Mouse (Mus musculus) v-Abl transformed pro-B cells (cell line): ENCODE measurements around the gene Sigmar1.
"Not testable (repeated sequence)": the region's sequence is repeated elsewhere in the genome, so short reads cannot be mapped to it uniquely, and the experiment has no call there.

ENCODE experiments used
- in situ Hi-C, 2 experiments: fragments of 400-800 bp; cut with MboI; formaldehyde crosslinking; loops; one replicate each; pipeline ENCODE4 v1.15.1; 2025; ENCODE audit not compliant: unreplicated experiment in 2 of 2

The Sigmar1 gene

GRCm38 (mm10) chr4:41713197-41714067 is 42.5 kb downstream of the Sigmar1 start, which contains the start of gene Rpp25l:
Rpp25l (minus strand) TSS chr4:41713534.
- in situ Hi-C loops = loop anchor here (5.0 to 25.0 kb wide), 2 partner anchors 246 to 1001 kb away; partner anchors contain the start of genes Nudt2 (in 2 of the 2), Aptx (in 1 of the 2) and Dnaja1 (in 1 of the 2)

- in situ Hi-C loops = loop anchor here (5.0 to 25.0 kb wide), 2 partner anchors 245 to 1000 kb away; partner anchors contain the start of genes Nudt2 (in 2 of the 2), Aptx (in 1 of the 2) and Dnaja1 (in 1 of the 2)
Observed at GRCm38 (mm10) chr4:41712421-41713196, 43.3 kb downstream of the Sigmar1 start.

- in situ Hi-C loops = loop anchor here (5.0 to 25.0 kb wide), 2 partner anchors 245 to 1000 kb away; partner anchors contain the start of genes Nudt2 (in 2 of the 2), Aptx (in 1 of the 2) and Dnaja1 (in 1 of the 2)
Observed at GRCm38 (mm10) chr4:41711705-41712375, 44.1 kb downstream of the Sigmar1 start.

GRCm38 (mm10) chr4:41710229-41710628 is 45.7 kb downstream of the Sigmar1 start:
- in situ Hi-C loops = loop anchor here (5.0 to 25.0 kb wide), 2 partner anchors 243 to 998 kb away; partner anchors contain the start of genes Nudt2 (in 2 of the 2), Aptx (in 1 of the 2) and Dnaja1 (in 1 of the 2)

- in situ Hi-C loops = loop anchor here (5.0 to 25.0 kb wide), 4 partner anchors 141 to 996 kb away; partner anchors contain the start of genes Aptx (in 1 of the 2), Dnaic1 (in 1 of the 2), Dnaja1 (in 1 of the 2) and Fam219a (in 1 of the 2)
Observed at GRCm38 (mm10) chr4:41708192-41708745, 47.7 kb downstream of the Sigmar1 start.

- in situ Hi-C loops = loop anchor here (5.0 to 25.0 kb wide), 4 partner anchors 140 to 995 kb away; partner anchors contain the start of genes Aptx (in 1 of the 2), Dnaic1 (in 1 of the 2), Dnaja1 (in 1 of the 2) and Fam219a (in 1 of the 2)
Observed at GRCm38 (mm10) chr4:41707011-41707535, 48.9 kb downstream of the Sigmar1 start.

GRCm38 (mm10) chr4:41705922-41706754 is 49.8 kb downstream of the Sigmar1 start:
- in situ Hi-C loops = loop anchor here (5.0 to 25.0 kb wide), 4 partner anchors 139 to 994 kb away; partner anchors contain the start of genes Aptx (in 1 of the 2), Dnaic1 (in 1 of the 2), Dnaja1 (in 1 of the 2) and Fam219a (in 1 of the 2)

GRCm38 (mm10) chr4:41704651-41705050 is 51.3 kb downstream of the Sigmar1 start:
- in situ Hi-C loops = loop anchor here (5.0 to 25.0 kb wide), 4 partner anchors 137 to 992 kb away; partner anchors contain the start of genes Aptx (in 1 of the 2), Dnaic1 (in 1 of the 2), Dnaja1 (in 1 of the 2) and Fam219a (in 1 of the 2)

GRCm38 (mm10) chr4:41702226-41702625 is 53.7 kb downstream of the Sigmar1 start:
- in situ Hi-C loops = loop anchor here (10.0 to 25.0 kb wide), 2 partner anchors 647 to 990 kb away; partner anchors contain the start of genes Aptx (in 1 of the 2) and Dnaja1 (in 1 of the 2)

- in situ Hi-C loops = loop anchor here (10.0 to 25.0 kb wide), 2 partner anchors 645 to 988 kb away; partner anchors contain the start of genes Aptx (in 1 of the 2) and Dnaja1 (in 1 of the 2)
Observed at GRCm38 (mm10) chr4:41700224-41700623, 55.7 kb downstream of the Sigmar1 start.

- in situ Hi-C loops = loop anchor here (10.0 to 25.0 kb wide), 2 partner anchors 645 to 987 kb away; partner anchors contain the start of genes Aptx (in 1 of the 2) and Dnaja1 (in 1 of the 2)
Observed at GRCm38 (mm10) chr4:41699783-41700182, 56.2 kb downstream of the Sigmar1 start, which contains the start of gene Il11ra1. Il11ra1 (plus strand) TSS chr4:41699989.

- in situ Hi-C loops = not testable (repeated sequence)
Observed at GRCm38 (mm10) chr4:41698421-41699016, 57.4 kb downstream of the Sigmar1 start.

GRCm38 (mm10) chr4:41696930-41697841 is 58.8 kb downstream of the Sigmar1 start, which contains the start of gene Cntfr:
Cntfr (minus strand) TSS chr4:41697089.
- in situ Hi-C loops = not testable (repeated sequence)

GRCm38 (mm10) chr4:41696452-41696851 is 59.5 kb downstream of the Sigmar1 start:
- in situ Hi-C loops = not testable (repeated sequence)

- in situ Hi-C loops = not testable (repeated sequence)
Observed at GRCm38 (mm10) chr4:41695800-41696199, 60.2 kb downstream of the Sigmar1 start.

- in situ Hi-C loops = not testable (repeated sequence)
Observed at GRCm38 (mm10) chr4:41693511-41693910, 62.4 kb downstream of the Sigmar1 start.
